Mouse (Mus musculus) G1E-ER4 (cell line): ENCODE data around the gene D7Ertd443e. TPM values are rescaled to one million over a fixed set of nuclear protein-coding genes. Genes with fewer than 3 reads are reported as not detected.

Experiments used
- GATA1 ChIP-seq: IDR thresholded peaks from one replicate; pipeline ENCODE4 v1.8.0; 2012; ENCODE audit warnings: low read length, inconsistent platforms
- polyA plus RNA-seq: library from polyadenylated mRNA; stranded (reverse); fragments of >175 nt; gene quantifications from 2 replicates; pipeline ENCODE4 v1.2.3, GENCODE M21; 2012

The D7Ertd443e gene
- polyA plus RNA-seq, 1 experiment = not detected

GRCm38 (mm10) chr7:134224421-134224740, 161.1 kb downstream of the D7Ertd443e start:
- TF ChIP-seq GATA1 = no peak

- no peak for TF ChIP-seq GATA1
Measured at GRCm38 (mm10) chr7:134223444-134224161, 161.9 kb downstream of the D7Ertd443e start.

Other genes with a start within 250 kb of the D7Ertd443e start
- not detected in 2 replicates for gene Adam12, start 153.5 kb downstream of the D7Ertd443e start, polyA plus RNA-seq